Mouse (Mus musculus) MEL (cell line): ENCODE data around the gene Mettl1.

Experiments
- CTCF ChIP-seq, 3 experiments: IDR thresholded peaks in 2 of 3; conservative IDR thresholded peaks in 1 of 3; 2 replicates each; pipeline ENCODE4 v1.5.1; 2011 to 2012; ENCODE audit warnings: low read length in 3 of 3, low read depth in 2 of 3, mild to moderate bottlenecking in 2 of 3, improper control_type of control experiment in 1 of 3, inconsistent platforms in 1 of 3, mixed read lengths in 1 of 3, moderate library complexity in 1 of 3; ENCODE audit not compliant: control insufficient read depth in 1 of 3, insufficient read depth in 1 of 3, poor library complexity in 1 of 3, severe bottlenecking in 1 of 3
- ELF1 ChIP-seq: IDR thresholded peaks from 2 replicates; pipeline ENCODE4 v1.6.1; 2014; ENCODE audit warnings: low read depth, mild to moderate bottlenecking, inconsistent platforms, low read length, improper control_type of control experiment, moderate library complexity
- EP300 ChIP-seq, 2 experiments: IDR thresholded peaks; 2 replicates each; pipeline ENCODE4 v1.6.1; 2011; ENCODE audit warnings: improper control_type of control experiment in 2 of 2, low read length in 2 of 2, low read depth in 1 of 2, mild to moderate bottlenecking in 1 of 2
- GABPA ChIP-seq: IDR thresholded peaks from 2 replicates; pipeline ENCODE4 v1.6.1; 2012; ENCODE audit warnings: low read depth, mild to moderate bottlenecking, inconsistent platforms, low read length, improper control_type of control experiment, moderate library complexity
- GATA1 ChIP-seq: IDR thresholded peaks from 2 replicates; pipeline ENCODE4 v1.6.1; 2011; ENCODE audit warnings: low read depth, low read length, improper control_type of control experiment
- MAZ ChIP-seq: IDR thresholded peaks from 2 replicates; pipeline ENCODE4 v1.6.1; 2012; ENCODE audit warnings: low read depth, mild to moderate bottlenecking, inconsistent platforms, low read length, improper control_type of control experiment
- MYC ChIP-seq: IDR thresholded peaks from 2 replicates; pipeline ENCODE4 v1.6.1; 2011; ENCODE audit warnings: low read depth, mild to moderate bottlenecking, low read length, improper control_type of control experiment, moderate library complexity
- POLR2A ChIP-seq, 2 experiments: IDR thresholded peaks; 2 replicates each; pipeline ENCODE4 v1.6.1; 2011 to 2012; ENCODE audit warnings: low read length in 2 of 2, mild to moderate bottlenecking in 2 of 2, control low read depth in 1 of 2, improper control_type of control experiment in 1 of 2, low read depth in 1 of 2, moderate library complexity in 1 of 2; ENCODE audit not compliant: control insufficient read depth in 1 of 2, insufficient read depth in 1 of 2, poor library complexity in 1 of 2
- RAD21 ChIP-seq: IDR thresholded peaks from 2 replicates; pipeline ENCODE4 v1.6.1; 2011; ENCODE audit warnings: mild to moderate bottlenecking, low read depth, low read length, improper control_type of control experiment
- ZC3H11A ChIP-seq: IDR thresholded peaks from 2 replicates; pipeline ENCODE4 v1.6.1; 2012; ENCODE audit warnings: low read depth, mild to moderate bottlenecking, inconsistent platforms, low read length, improper control_type of control experiment

DNA sequence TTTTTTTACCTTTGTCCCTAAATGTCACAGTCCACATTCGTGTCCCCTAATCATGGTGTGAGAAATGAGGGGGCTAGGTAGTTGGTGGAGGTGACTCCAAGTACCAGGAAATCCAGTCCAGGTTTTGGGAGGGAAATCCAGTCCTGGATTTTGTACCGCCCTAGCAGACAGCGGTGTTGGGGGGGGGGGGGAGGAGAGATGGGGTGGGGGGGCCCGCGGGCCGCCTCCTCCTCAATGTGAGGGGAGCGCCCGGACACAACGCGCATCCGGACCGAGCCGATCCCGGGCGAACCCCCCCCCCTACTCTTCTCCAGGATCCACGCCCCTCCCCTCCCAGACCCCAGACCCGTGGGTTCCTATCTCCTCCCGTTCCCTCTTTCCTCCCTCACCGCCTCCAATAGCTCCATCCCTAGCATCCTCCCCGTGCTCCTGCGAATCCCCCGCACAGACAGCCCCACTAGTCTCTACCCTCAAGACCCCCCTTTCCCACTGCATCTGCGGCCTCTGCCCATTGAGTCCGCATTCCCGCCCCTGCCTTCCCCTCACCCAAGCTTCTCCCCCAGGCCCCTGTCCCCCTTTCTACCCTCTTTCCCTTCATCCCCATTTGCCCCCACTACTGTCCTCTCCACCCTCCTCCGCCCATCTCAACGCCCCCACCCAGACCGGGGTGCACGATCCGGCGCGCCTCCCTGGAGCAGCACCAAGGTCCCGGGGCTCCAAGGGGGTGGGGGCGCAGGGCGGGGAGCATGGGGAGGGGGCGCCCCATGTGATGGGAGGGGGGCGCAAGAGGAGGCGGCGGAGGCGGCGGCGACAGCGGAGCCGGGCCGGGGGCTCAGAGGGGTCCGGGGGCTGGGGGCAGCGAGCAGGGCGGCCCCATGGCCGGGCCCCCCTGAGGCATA lies 37.7 kb downstream of the Mettl1 start:
- TF ChIP-seq EP300 (IDR thresholded peaks at IDR 0.05; ENCODE audit: low read depth in 1 of 2, low read length in 2 of 2) (no peak), CTCF (IDR thresholded peaks at IDR 0.05 in 2 of 3, conservative IDR thresholded peaks at IDR 0.05 in 1 of 3; ENCODE audit: control insufficient read depth in 1 of 3, insufficient read depth in 1 of 3, low read depth in 2 of 3, low read length in 3 of 3, poor library complexity in 1 of 3, severe bottlenecking in 1 of 3) (no peak), ELF1 (no peak), POLR2A (IDR thresholded peaks at IDR 0.05; ENCODE audit: control insufficient read depth in 1 of 2, insufficient read depth in 1 of 2, low read depth in 1 of 2, low read length in 2 of 2, poor library complexity in 1 of 2) (no peak), MAZ (no peak), ZC3H11A (no peak), GATA1 (no peak), GABPA (no peak), MYC (no peak), RAD21 (no peak)
